Mouse (Mus musculus) heart, embryonic 13.5 days (tissue): ENCODE results near the gene Ccdc32. TPM values are rescaled to one million over a fixed set of nuclear protein-coding genes. Genes with fewer than 3 reads are reported as not detected.

ENCODE experiments used
- ATAC-seq: fragments of 200-750 bp; cut with Nextera tagmentation; 2 replicates; pipeline ENCODE4 v1.8.0; 2017; ENCODE audit warnings: moderate TSS enrichment; ENCODE audit not compliant: insufficient number of reproducible peaks, low FRiP score, low TSS enrichment; ENCODE audit errors: extremely low read depth
- H3K27ac ChIP-seq: fragments of 300-500 bp; sonication (generic); replicated peaks from 2 replicates; pipeline ENCODE4 v1.5.1; 2015; ENCODE audit warnings: moderate library complexity, mild to moderate bottlenecking, inconsistent platforms
- H3K27me3 ChIP-seq: fragments of 300-500 bp; sonication (generic); replicated peaks from 2 replicates; pipeline ENCODE4 v1.6.1; 2015; ENCODE audit warnings: mild to moderate bottlenecking, inconsistent platforms
- H3K36me3 ChIP-seq: fragments of 300-500 bp; sonication (generic); 2 replicates; pipeline ENCODE4 v1.6.1; 2015; ENCODE audit warnings: mild to moderate bottlenecking, inconsistent platforms
- H3K4me1 ChIP-seq: fragments of 300-500 bp; sonication (generic); 2 replicates; pipeline ENCODE4 v1.6.1; 2015; ENCODE audit warnings: inconsistent platforms
- H3K4me2 ChIP-seq: fragments of 300-500 bp; sonication (generic); 2 replicates; pipeline ENCODE4 v1.6.1; 2015; ENCODE audit warnings: inconsistent platforms, mild to moderate bottlenecking, moderate library complexity
- H3K4me3 ChIP-seq: fragments of 300-500 bp; sonication (generic); 2 replicates; pipeline ENCODE4 v1.5.1; 2015; ENCODE audit warnings: moderate library complexity, mild to moderate bottlenecking, inconsistent platforms
- H3K9ac ChIP-seq: fragments of 300-500 bp; sonication (generic); 2 replicates; pipeline ENCODE4 v1.6.1; 2015; ENCODE audit warnings: inconsistent platforms, mild to moderate bottlenecking, moderate library complexity
- H3K9me3 ChIP-seq: fragments of 300-500 bp; sonication (generic); 2 replicates; pipeline ENCODE4 v1.6.1; 2016; ENCODE audit warnings: inconsistent platforms
- WGBS: fragments of 180-500 bp; shearing (Covaris S2); methylation state at CpG from one replicate; pipeline ENCODE4 v1.1.7; 2015; ENCODE audit warnings: mixed read lengths; 5-methylcytosine and 5-hydroxymethylcytosine counted together
- polyA plus RNA-seq: library from polyadenylated mRNA; unstranded; fragments of >200 nt; fragmentation: Nextera tagmentation; extraction: Ambion mirVana; gene quantifications from 2 replicates; pipeline ENCODE4 v1.2.1, GENCODE M21; 2015

Ccdc32 gene
- polyA plus RNA-seq, 1 experiment from 2014 or later, result 16.0 TPM

DNA sequence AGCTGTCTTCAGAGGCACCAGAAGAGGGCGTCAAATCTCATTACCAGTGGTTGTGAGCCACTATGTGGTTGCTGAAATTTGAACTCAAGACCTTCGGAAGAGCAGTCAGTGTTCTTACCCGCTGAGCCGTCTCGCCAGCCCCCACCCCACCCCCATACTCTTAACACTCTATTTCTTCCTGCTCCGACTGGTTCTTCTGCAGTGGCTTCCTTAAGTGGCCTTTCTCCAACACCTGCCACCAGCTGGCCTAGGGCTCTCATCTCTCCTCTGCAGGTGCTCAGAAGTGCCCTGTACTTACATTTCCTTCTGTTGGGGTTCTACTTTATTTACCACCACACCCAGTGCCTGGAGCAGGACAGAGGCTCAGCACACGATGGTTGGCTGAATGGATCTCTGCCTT lies 14.2 kb downstream of the Ccdc32 start:
- peaks cover 24% of the 10 kb centered on the region for H3K4me1 ChIP-seq
- peaks cover 4% of the 10 kb centered on the region for H3K9me3 ChIP-seq
- peaks cover 20% of the 10 kb centered on the region for H3K36me3 ChIP-seq
- no peak overlapping the region for H3K4me2 ChIP-seq
- no peak for ATAC-seq
- no peak overlapping the region for H3K9ac ChIP-seq
- no peaks in the 10 kb centered on the region for H3K27me3 ChIP-seq
- no peak overlapping the region for H3K4me3 ChIP-seq
- WGBS, result 66% methylated on average over 7 of the region's 7 CpGs
- peak overlapping the region; percentile 45; the same call in 1 of the 2 replicates for H3K27ac ChIP-seq

DNA sequence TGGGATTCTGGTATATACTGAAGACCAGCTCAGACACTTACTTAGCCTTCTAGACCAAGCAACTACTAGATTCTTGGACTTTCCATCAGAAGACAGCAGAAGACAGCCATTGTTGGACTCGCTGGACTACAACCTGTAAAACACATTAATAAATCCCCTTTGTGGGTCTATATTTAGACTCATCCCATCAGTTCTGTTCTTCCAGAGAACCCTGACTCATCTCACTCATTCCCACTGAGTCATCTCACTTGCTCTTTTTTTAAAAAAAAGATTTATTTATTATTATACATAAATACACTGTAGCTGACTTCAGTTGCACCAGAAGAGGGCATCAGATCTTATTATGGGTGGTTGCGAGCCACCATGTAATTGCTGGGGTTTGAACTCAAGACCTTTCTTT lies 19.8 kb downstream of the Ccdc32 start:
- Histone ChIP-seq H3K27me3 (0 out of 2 replicates have a peak, but pooled peaks cover 2% of the 10 kb centered on the region), H3K36me3 (no peaks in the 10 kb centered on the region), H3K9me3 (no peaks in the 10 kb centered on the region), H3K4me1 (no peaks in the 10 kb centered on the region), H3K9ac (no peak overlapping the region), H3K4me3 (no peak overlapping the region), H3K4me2 (no peak overlapping the region), H3K27ac (no peak overlapping the region)
- WGBS, result 85% methylated on average over 2 of the region's 2 CpGs
- no peak for ATAC-seq

- no peaks in the 10 kb centered on the region for H3K9me3 ChIP-seq
- no peak overlapping the region for H3K4me3 ChIP-seq
- ATAC-seq, result no peak
- H3K27ac ChIP-seq, result no peak overlapping the region
- 64% methylated on average over 7 of the region's 7 CpGs for WGBS
- H3K4me1 ChIP-seq, result no peaks in the 10 kb centered on the region
- H3K9ac ChIP-seq, result no peak overlapping the region
- no peak overlapping the region for H3K4me2 ChIP-seq
- 0 out of 2 replicates have a peak, but pooled peaks cover 2% of the 10 kb centered on the region for H3K27me3 ChIP-seq
- no peaks in the 10 kb centered on the region for H3K36me3 ChIP-seq
These were observed 22.3 kb downstream of the Ccdc32 start for GRCm38 (mm10) chr2:119006886-119007285.

GRCm38 (mm10) chr2:118999025-118999639 lies 30.1 kb downstream of the Ccdc32 start:
- no peak overlapping the region for H3K4me2 ChIP-seq

GRCm38 (mm10) chr2:118998115-118998866 lies 30.9 kb downstream of the Ccdc32 start:
- H3K9me3 ChIP-seq, result no peaks in the 10 kb centered on the region
- no peak overlapping the region for H3K4me2 ChIP-seq
- no peak overlapping the region for H3K4me3 ChIP-seq
- no peaks in the 10 kb centered on the region for H3K4me1 ChIP-seq
- no peaks in the 10 kb centered on the region for H3K36me3 ChIP-seq
- 58% methylated on average over 6 of the region's 6 CpGs for WGBS
- ATAC-seq, result no peak
- no peak overlapping the region for H3K27ac ChIP-seq
- H3K27me3 ChIP-seq, result peaks cover 32% of the 10 kb centered on the region
- no peak overlapping the region for H3K9ac ChIP-seq

More at GRCm38 (mm10) chr2:118999025-118999639, 30.1 kb downstream of the Ccdc32 start:
- Histone ChIP-seq H3K9ac (no peak overlapping the region), H3K9me3 (no peaks in the 10 kb centered on the region), H3K36me3 (no peaks in the 10 kb centered on the region), H3K27ac (no peak overlapping the region), H3K4me3 (no peak overlapping the region), H3K27me3 (peaks cover 27% of the 10 kb centered on the region), H3K4me1 (no peaks in the 10 kb centered on the region)
- no peak for ATAC-seq
- WGBS, result 68% methylated on average over 3 of the region's 3 CpGs

DNA sequence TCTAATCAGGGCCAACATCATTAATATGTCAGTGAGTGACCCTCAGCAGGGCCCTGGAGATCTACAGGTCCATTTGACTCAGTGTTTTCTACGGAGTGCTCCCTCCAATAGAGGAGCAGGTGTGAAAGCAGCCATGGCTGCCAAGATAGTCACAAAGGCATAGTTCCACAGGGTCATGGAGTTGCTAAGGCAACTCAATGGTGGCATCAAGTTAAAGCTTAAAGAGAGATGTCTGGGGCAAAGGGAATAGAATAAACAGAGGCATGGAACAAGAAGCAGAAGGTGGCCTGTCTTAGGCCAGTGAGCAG lies 32.4 kb downstream of the Ccdc32 start:
- no peak overlapping the region for H3K27ac ChIP-seq
- peaks cover 32% of the 10 kb centered on the region for H3K27me3 ChIP-seq
- H3K9ac ChIP-seq, result no peak overlapping the region
- no peaks in the 10 kb centered on the region for H3K9me3 ChIP-seq
- no peaks in the 10 kb centered on the region for H3K36me3 ChIP-seq
- 74% methylated on average over 1 of the region's 1 CpGs for WGBS
- no peak for ATAC-seq
- H3K4me3 ChIP-seq, result no peak overlapping the region
- H3K4me2 ChIP-seq, result no peak overlapping the region
- no peaks in the 10 kb centered on the region for H3K4me1 ChIP-seq

DNA sequence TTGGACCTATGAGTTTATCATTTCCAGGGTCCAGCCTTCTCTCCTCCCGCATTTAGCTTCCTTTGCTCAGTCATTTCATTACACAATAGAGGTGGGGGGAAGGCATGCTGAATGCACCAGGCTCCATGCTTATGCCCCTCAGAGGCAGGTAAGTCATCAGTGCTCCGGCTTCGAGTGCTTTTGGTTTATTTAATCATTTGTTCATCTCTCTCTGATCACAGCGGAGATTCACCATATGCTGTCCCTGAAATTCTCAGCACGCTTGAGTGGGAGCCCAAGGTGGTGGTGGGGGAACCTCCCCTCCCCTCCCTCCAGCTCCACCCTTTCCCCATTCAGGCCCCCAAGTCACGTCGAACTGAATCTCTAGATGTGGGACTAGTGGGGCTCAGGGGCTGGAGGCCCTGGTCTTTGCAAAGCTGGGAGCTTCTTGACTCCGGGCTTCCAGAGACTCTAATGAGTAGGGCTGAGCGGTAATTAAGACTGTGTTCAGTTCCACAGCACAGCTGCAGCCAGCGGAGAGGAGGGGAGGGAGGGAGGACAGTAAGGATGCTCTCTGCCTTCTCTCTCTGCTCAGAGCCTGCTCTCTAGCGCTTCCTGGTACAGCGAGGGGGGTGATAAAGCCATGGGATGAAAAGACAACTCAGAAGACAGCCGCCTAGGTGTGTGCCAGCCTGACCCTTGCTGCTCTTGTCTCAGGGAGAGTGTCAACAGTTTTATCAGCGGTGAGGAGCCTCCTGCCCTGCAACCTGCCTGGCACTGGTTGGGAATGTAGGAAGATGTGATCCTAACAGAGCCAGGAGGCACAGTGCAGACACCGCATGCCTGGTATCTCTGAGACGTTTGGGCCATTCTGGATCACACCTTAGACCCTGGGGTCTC lies 33.0 kb downstream of the Ccdc32 start:
- Histone ChIP-seq H3K27ac (no peak overlapping the region), H3K9me3 (no peaks in the 10 kb centered on the region), H3K36me3 (no peaks in the 10 kb centered on the region), H3K27me3 (peaks cover 32% of the 10 kb centered on the region), H3K4me3 (no peak overlapping the region), H3K9ac (no peak overlapping the region), H3K4me2 (no peak overlapping the region), H3K4me1 (no peaks in the 10 kb centered on the region)
- ATAC-seq, result no peak
- 42% methylated on average over 16 of the region's 16 CpGs for WGBS

DNA sequence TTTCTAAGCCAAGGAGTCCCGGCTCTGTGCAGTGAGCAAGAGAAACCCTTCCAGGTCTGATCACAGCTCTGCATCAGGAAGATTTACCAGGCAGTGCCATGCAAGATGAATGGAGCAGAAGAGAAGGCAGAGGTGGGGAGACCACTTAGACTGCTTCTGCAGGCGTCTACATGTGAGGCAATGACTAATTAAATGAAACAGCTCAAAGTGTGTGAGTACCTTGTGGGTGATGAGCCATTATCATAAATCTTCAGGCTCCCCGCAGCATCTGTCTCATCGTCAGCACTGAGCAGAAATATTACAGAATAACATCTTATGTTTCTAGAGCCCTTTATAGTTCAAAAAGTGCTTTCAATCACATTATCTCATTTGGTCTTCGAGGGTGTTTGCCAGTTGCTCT lies 33.7 kb downstream of the Ccdc32 start:
- Histone ChIP-seq H3K9ac (no peak overlapping the region), H3K36me3 (no peaks in the 10 kb centered on the region), H3K4me2 (no peak overlapping the region), H3K4me3 (no peak overlapping the region), H3K27ac (no peak overlapping the region), H3K27me3 (peaks cover 32% of the 10 kb centered on the region), H3K9me3 (no peaks in the 10 kb centered on the region), H3K4me1 (no peaks in the 10 kb centered on the region)
- WGBS, result 61% methylated on average over 5 of the region's 5 CpGs
- ATAC-seq, result no peak

GRCm38 (mm10) chr2:118983812-118984211 lies 45.4 kb downstream of the Ccdc32 start:
- no peak overlapping the region for H3K27ac ChIP-seq
- WGBS, result 69% methylated on average over 8 of the region's 8 CpGs
- ATAC-seq, result no peak

GRCm38 (mm10) chr2:118980841-118981240 lies 48.4 kb downstream of the Ccdc32 start:
- 74% methylated on average over 6 of the region's 6 CpGs for WGBS
- Histone ChIP-seq H3K4me2 (no peak overlapping the region), H3K4me3 (no peak overlapping the region), H3K9ac (no peak overlapping the region), H3K9me3 (no peaks in the 10 kb centered on the region), H3K36me3 (no peaks in the 10 kb centered on the region), H3K27ac (no peak overlapping the region), H3K27me3 (peaks cover 16% of the 10 kb centered on the region), H3K4me1 (peaks cover 6% of the 10 kb centered on the region)
- no peak for ATAC-seq

More at GRCm38 (mm10) chr2:118983812-118984211, 45.4 kb downstream of the Ccdc32 start:
- Histone ChIP-seq H3K4me1 (no peaks in the 10 kb centered on the region), H3K4me3 (no peak overlapping the region), H3K9me3 (peaks cover 3% of the 10 kb centered on the region; the same call in 1 of the 2 replicates), H3K36me3 (no peaks in the 10 kb centered on the region), H3K27me3 (0 out of 2 replicates have a peak, but pooled peaks cover 4% of the 10 kb centered on the region), H3K4me2 (no peak overlapping the region), H3K9ac (no peak overlapping the region)

GRCm38 (mm10) chr2:118978064-118978463 lies 51.1 kb downstream of the Ccdc32 start:
- no peak for ATAC-seq
- no peaks in the 10 kb centered on the region for H3K9me3 ChIP-seq
- no peaks in the 10 kb centered on the region for H3K36me3 ChIP-seq
- no peak overlapping the region for H3K4me2 ChIP-seq
- H3K9ac ChIP-seq, result no peak overlapping the region
- H3K4me3 ChIP-seq, result no peak overlapping the region
- no peak overlapping the region for H3K27ac ChIP-seq
- 25% methylated on average over 6 of the region's 6 CpGs for WGBS
- H3K27me3 ChIP-seq, result peaks cover 38% of the 10 kb centered on the region
- peaks cover 13% of the 10 kb centered on the region for H3K4me1 ChIP-seq
